Mouse (Mus musculus): Measurements from ENCODE around the gene Chst10.

DNA sequence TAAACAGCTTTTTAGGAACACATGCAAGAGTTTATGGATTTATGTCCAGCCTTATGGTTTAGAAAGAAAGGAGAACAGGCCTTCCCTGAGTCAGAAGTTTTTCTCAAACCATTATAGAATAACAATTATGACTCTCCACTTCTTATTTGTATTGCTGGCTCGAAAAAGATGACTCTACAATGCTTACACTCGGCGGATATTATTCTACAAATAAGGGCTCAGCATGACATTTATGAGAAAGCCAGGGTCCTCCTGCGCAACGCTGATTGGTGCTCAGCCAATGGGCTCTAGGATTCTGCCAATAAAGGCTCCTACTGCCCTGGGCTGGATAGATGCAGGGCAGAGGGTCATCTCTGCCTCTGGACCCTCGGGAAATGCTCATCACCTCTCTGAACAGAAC is 40.9 kb upstream of the Chst10 start, which contains the start of gene Nms:
- TF ChIP-seq GATA1 (IDR thresholded peaks at IDR 0.05; ENCODE audit: borderline replicate concordance, low read length) (no peak), FLI1 (IDR thresholded peaks at IDR 0.05; ENCODE audit: low read length) (no peak)
